Mouse (Mus musculus) stomach, embryonic 16.5 days (tissue): ENCODE data around the gene Dnaja2. TPM values are rescaled to one million over a fixed set of nuclear protein-coding genes. Genes with fewer than 3 reads are reported as not detected.

Source experiments
- ATAC-seq: fragments of 200-750 bp; cut with Nextera tagmentation; 2 replicates; pipeline ENCODE4 v1.8.0; 2017; ENCODE audit warnings: moderate number of reproducible peaks, moderate TSS enrichment; ENCODE audit not compliant: insufficient read depth, low FRiP score
- H3K27ac ChIP-seq: fragments of 300-500 bp; sonication (generic); 2 replicates; pipeline ENCODE4 v1.5.1; 2014; ENCODE audit warnings: low read length
- H3K27me3 ChIP-seq: fragments of 300-500 bp; sonication (generic); 2 replicates; pipeline ENCODE4 v1.6.1; 2014; ENCODE audit warnings: low read length, control low read depth, mixed read lengths; ENCODE audit not compliant: control insufficient read depth, insufficient read depth
- H3K36me3 ChIP-seq: fragments of 300-500 bp; sonication (generic); 2 replicates; pipeline ENCODE4 v1.6.1; 2014; ENCODE audit warnings: low read length; ENCODE audit not compliant: control insufficient read depth, insufficient read depth
- H3K4me1 ChIP-seq: fragments of 300-500 bp; sonication (generic); 2 replicates; pipeline ENCODE4 v1.6.1; 2014; ENCODE audit warnings: low read length, control low read depth, mixed read lengths; ENCODE audit not compliant: control insufficient read depth, insufficient read depth
- H3K4me2 ChIP-seq: fragments of 300-500 bp; sonication (generic); 2 replicates; pipeline ENCODE4 v1.6.1; 2014; ENCODE audit warnings: low read depth, low read length, mixed read lengths
- H3K4me3 ChIP-seq: fragments of 300-500 bp; sonication (generic); replicated peaks from 2 replicates; pipeline ENCODE4 v1.5.1; 2014; ENCODE audit warnings: mild to moderate bottlenecking, low read length
- H3K9ac ChIP-seq: fragments of 300-500 bp; sonication (generic); 2 replicates; pipeline ENCODE4 v1.6.1; 2014; ENCODE audit warnings: low read length
- H3K9me3 ChIP-seq: fragments of 300-500 bp; sonication (generic); replicated peaks from 2 replicates; pipeline ENCODE4 v1.6.1; 2016; ENCODE audit warnings: low read length, control low read depth; ENCODE audit not compliant: control insufficient read depth
- WGBS: fragments of 180-500 bp; shearing (Covaris S2); extraction: QIAGEN DNeasy Blood & Tissue Kit; methylation state at CpG from one replicate; pipeline ENCODE4 v1.1.7; 2014; 5-methylcytosine and 5-hydroxymethylcytosine counted together
- polyA plus RNA-seq: library from polyadenylated mRNA; unstranded; fragments of >200 nt; fragmentation: Nextera tagmentation; extraction: Ambion mirVana; gene quantifications from 2 replicates; pipeline ENCODE4 v1.2.1, GENCODE M21; 2015

Dnaja2 gene
- polyA plus RNA-seq, 1 experiment from 2014 or later = 135 TPM

DNA sequence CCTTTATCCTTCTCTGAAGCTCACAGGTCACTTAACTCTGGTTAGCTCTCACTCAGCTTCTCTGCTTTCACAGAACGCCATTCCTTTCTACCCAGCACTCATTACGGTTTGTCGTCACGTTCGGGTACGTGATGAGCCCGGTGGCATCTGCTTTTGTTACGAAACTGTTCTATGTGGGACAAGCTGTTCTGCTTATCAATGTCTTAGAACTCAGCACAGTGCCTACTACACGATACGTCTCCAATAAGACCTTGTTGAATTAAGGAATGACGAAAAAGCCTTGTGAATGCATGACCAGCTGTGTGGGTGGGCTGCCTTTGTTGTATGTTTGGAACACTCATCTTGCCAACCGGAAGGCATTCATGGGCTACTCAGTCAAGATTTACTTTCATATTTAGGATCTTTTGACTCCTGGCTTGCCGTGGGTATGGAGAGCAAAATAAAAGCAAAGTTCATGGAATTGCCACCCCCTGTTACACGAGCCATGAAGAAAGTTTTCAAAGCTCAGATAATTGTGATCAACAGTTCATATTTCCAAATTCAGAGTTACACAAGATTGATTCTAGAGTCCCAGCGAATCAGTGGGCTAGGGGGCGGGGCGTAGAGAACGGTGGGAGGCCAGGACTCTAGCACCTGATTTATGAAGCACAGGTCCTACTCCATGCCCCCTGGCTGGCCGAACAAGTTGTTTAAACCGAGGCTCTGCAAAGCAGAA lies 67.1 kb downstream of the Dnaja2 start:
- WGBS = 68% methylated on average over 20 of the region's 20 CpGs
- Histone ChIP-seq H3K27me3 (no peaks in the 10 kb centered on the region), H3K4me3 (no peak overlapping the region), H3K4me2 (no peak overlapping the region), H3K4me1 (0 out of 2 replicates have a peak, but pooled peaks cover 1% of the 10 kb centered on the region), H3K9me3 (no peaks in the 10 kb centered on the region), H3K36me3 (no peaks in the 10 kb centered on the region), H3K27ac (no peak overlapping the region), H3K9ac (no peak overlapping the region)
- ATAC-seq = no peak

Other genes with a start within 250 kb of the Dnaja2 start
- 4.0 and 7.4 TPM in 2 replicates for gene Mylk3, start 169.0 kb downstream of the Dnaja2 start, polyA plus RNA-seq
- 34.0 and 41.0 TPM in 2 replicates for gene 4921524J17Rik, start 122.5 kb downstream of the Dnaja2 start, polyA plus RNA-seq
- 26.7 and 27.5 TPM in 2 replicates for gene Gpt2, start 62.8 kb downstream of the Dnaja2 start, polyA plus RNA-seq
- gene Neto2, start 145.6 kb upstream of the Dnaja2 start, polyA plus RNA-seq = 4.6 and 4.7 TPM in 2 replicates